Mouse (Mus musculus): ENCODE data around the gene Pigk.

DNA sequence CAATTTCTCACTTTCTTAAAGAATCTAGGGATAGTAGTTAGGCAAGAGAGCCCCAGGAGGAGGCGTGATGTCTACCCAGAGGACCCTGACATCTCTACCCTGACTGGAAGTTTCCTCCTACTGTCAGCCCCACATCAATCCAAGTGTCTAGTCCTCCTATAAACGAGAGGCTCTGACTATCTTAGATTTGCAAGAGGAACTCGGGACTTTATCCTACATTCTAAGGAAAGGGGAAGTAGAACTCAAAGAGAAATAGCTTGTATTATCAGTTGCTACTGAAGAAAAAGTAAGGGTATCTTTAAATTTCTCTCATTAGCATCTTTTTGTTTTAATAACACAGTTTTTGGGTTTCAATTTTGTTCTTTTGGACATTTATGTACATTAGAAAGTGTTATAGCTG, 106.5 kb downstream of the Pigk start:
- no peak for TF ChIP-seq HCFC1 (IDR thresholded peaks at IDR 0.05; ENCODE audit: borderline replicate concordance, insufficient read depth, low read length)
- no peak for TF ChIP-seq CHD2 (IDR thresholded peaks at IDR 0.05; ENCODE audit: low read depth, low read length)
- TF ChIP-seq ZC3H11A (IDR thresholded peaks at IDR 0.05; ENCODE audit: borderline replicate concordance, low read depth, low read length), result no peak
- no peak for TF ChIP-seq MAFK (IDR thresholded peaks at IDR 0.05; ENCODE audit: insufficient read depth, low read depth, low read length)
- TF ChIP-seq ZNF384 (IDR thresholded peaks at IDR 0.05; ENCODE audit: low read depth, low read length), result no peak

All from ES-E14 (cell line).